Mouse (Mus musculus): Measurements from ENCODE around the gene Clint1. TPM values are rescaled to one million over a fixed set of nuclear protein-coding genes. Genes with fewer than 3 reads are reported as not detected.

Gene Clint1
- polyA plus RNA-seq, 1 experiment from 2014 or later: 102 TPM

GRCm38 (mm10) chr11:45835625-45836255, 16.1 kb upstream of the Clint1 start:
- H3K9me3 ChIP-seq (ENCODE audit: control insufficient read depth, low read length): no peaks in the 10 kb centered on the region
- no peak overlapping the region for H3K4me3 ChIP-seq (ENCODE audit: low read depth, low read length)
- DNase-seq (ENCODE audit: low spot score) (no peak), ATAC-seq (replicated peaks; ENCODE audit: low FRiP score) (no peak)
- H3K4me1 ChIP-seq (replicated peaks; ENCODE audit: control insufficient read depth, insufficient read depth, low read length): peaks cover 25% of the 10 kb centered on the region
- WGBS: 40% methylated on average over 4 of the region's 4 CpGs
- H3K27ac ChIP-seq (ENCODE audit: low read depth, low read length): no peak overlapping the region; the same call in 1 of the 2 replicates
- H3K9ac ChIP-seq (ENCODE audit: low read depth, low read length): no peak overlapping the region
- H3K4me2 ChIP-seq: no peak overlapping the region
- no peaks in the 10 kb centered on the region for H3K36me3 ChIP-seq (ENCODE audit: control insufficient read depth, insufficient read depth, low read length)
- H3K27me3 ChIP-seq (replicated peaks; ENCODE audit: control insufficient read depth, insufficient read depth, low read length): no peaks in the 10 kb centered on the region

DNA sequence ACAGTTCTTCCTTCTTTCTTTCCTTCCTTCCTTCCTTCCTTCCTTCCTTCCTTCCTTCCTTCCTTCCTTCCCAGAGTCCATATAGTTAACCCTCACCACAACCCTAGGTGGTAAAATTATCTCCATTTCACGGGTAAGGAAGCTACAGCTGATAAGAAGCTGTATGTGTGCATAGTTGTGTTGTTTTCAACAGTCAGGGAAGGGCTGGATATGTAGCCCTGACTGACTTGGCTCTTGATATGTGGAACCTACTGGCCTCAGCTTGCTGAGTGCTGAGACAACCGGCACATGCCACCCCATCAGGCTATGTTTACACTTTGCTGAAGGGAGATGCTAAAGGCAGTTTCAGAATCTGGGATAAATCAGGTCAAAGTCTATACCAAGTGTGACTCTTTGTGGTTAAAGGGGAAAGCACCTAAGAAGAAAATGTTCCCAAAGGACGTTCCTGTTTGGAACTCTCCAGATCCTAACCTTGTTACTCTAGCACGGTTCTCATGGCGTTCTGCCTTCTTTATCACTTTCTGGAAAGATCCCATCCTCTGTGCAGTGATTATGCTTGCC, 14.5 kb upstream of the Clint1 start:
- peak overlapping the region; percentile 32; the same call in 1 of the 2 replicates for H3K27ac ChIP-seq (ENCODE audit: low read depth, low read length)
- ATAC-seq (replicated peaks; ENCODE audit: low FRiP score): peak; percentile 56
- 65% methylated on average over 5 of the region's 5 CpGs for WGBS

GRCm38 (mm10) chr11:45838450-45838849, 13.4 kb upstream of the Clint1 start:
- H3K9ac ChIP-seq (ENCODE audit: low read depth, low read length): no peak overlapping the region
- H3K4me2 ChIP-seq: no peak overlapping the region
- no peak overlapping the region for H3K27ac ChIP-seq (ENCODE audit: low read depth, low read length)
- WGBS: 66% methylated on average over 3 of the region's 3 CpGs
- no peaks in the 10 kb centered on the region for H3K9me3 ChIP-seq (ENCODE audit: control insufficient read depth, low read length)
- ATAC-seq (replicated peaks; ENCODE audit: low FRiP score) (no peak), DNase-seq (ENCODE audit: low spot score) (no peak)
- H3K27me3 ChIP-seq (replicated peaks; ENCODE audit: control insufficient read depth, insufficient read depth, low read length): no peaks in the 10 kb centered on the region
- H3K4me1 ChIP-seq (replicated peaks; ENCODE audit: control insufficient read depth, insufficient read depth, low read length): peaks cover 25% of the 10 kb centered on the region
- H3K4me3 ChIP-seq (ENCODE audit: low read depth, low read length): no peak overlapping the region
- no peaks in the 10 kb centered on the region for H3K36me3 ChIP-seq (ENCODE audit: control insufficient read depth, insufficient read depth, low read length)

More for the DNA sequence above, 14.5 kb upstream of the Clint1 start:
- H3K36me3 ChIP-seq (ENCODE audit: control insufficient read depth, insufficient read depth, low read length): no peaks in the 10 kb centered on the region
- H3K27me3 ChIP-seq (replicated peaks; ENCODE audit: control insufficient read depth, insufficient read depth, low read length): no peaks in the 10 kb centered on the region
- peaks cover 25% of the 10 kb centered on the region for H3K4me1 ChIP-seq (replicated peaks; ENCODE audit: control insufficient read depth, insufficient read depth, low read length)
- H3K4me2 ChIP-seq: no peak overlapping the region
- no peaks in the 10 kb centered on the region for H3K9me3 ChIP-seq (ENCODE audit: control insufficient read depth, low read length)
- H3K9ac ChIP-seq (ENCODE audit: low read depth, low read length): no peak overlapping the region
- DNase-seq (ENCODE audit: low spot score): no peak
- no peak overlapping the region for H3K4me3 ChIP-seq (ENCODE audit: low read depth, low read length)

- DNase-seq (ENCODE audit: low spot score): no peak
- Histone ChIP-seq H3K9me3 (ENCODE audit: control insufficient read depth, low read length) (no peaks in the 10 kb centered on the region), H3K4me2 (no peak overlapping the region), H3K4me3 (ENCODE audit: low read depth, low read length) (no peak overlapping the region), H3K27me3 (replicated peaks; ENCODE audit: control insufficient read depth, insufficient read depth, low read length) (no peaks in the 10 kb centered on the region), H3K9ac (ENCODE audit: low read depth, low read length) (no peak overlapping the region), H3K4me1 (replicated peaks; ENCODE audit: control insufficient read depth, insufficient read depth, low read length) (peaks cover 22% of the 10 kb centered on the region), H3K36me3 (ENCODE audit: control insufficient read depth, insufficient read depth, low read length) (no peaks in the 10 kb centered on the region), H3K27ac (ENCODE audit: low read depth, low read length) (no peak overlapping the region)
- WGBS: 86% methylated on average over 3 of the region's 3 CpGs
- no peak for ATAC-seq (replicated peaks; ENCODE audit: low FRiP score)
Observed at GRCm38 (mm10) chr11:45840332-45840731, 11.5 kb upstream of the Clint1 start.

- Histone ChIP-seq H3K4me1 (replicated peaks; ENCODE audit: control insufficient read depth, insufficient read depth, low read length) (peaks cover 6% of the 10 kb centered on the region; the same call in 1 of the 2 replicates), H3K4me3 (ENCODE audit: low read depth, low read length) (no peak overlapping the region), H3K27me3 (replicated peaks; ENCODE audit: control insufficient read depth, insufficient read depth, low read length) (no peaks in the 10 kb centered on the region), H3K9me3 (ENCODE audit: control insufficient read depth, low read length) (no peaks in the 10 kb centered on the region), H3K27ac (ENCODE audit: low read depth, low read length) (no peak overlapping the region), H3K36me3 (ENCODE audit: control insufficient read depth, insufficient read depth, low read length) (no peaks in the 10 kb centered on the region), H3K9ac (ENCODE audit: low read depth, low read length) (no peak overlapping the region), H3K4me2 (no peak overlapping the region)
- ATAC-seq (replicated peaks; ENCODE audit: low FRiP score) (no peak), DNase-seq (ENCODE audit: low spot score) (no peak)
- WGBS: 63% methylated on average over 3 of the region's 3 CpGs
Observed at GRCm38 (mm10) chr11:45846008-45846407, 5.8 kb upstream of the Clint1 start.

GRCm38 (mm10) chr11:45847548-45847947, 4.3 kb upstream of the Clint1 start:
- Histone ChIP-seq H3K9ac (ENCODE audit: low read depth, low read length) (no peak overlapping the region), H3K27me3 (replicated peaks; ENCODE audit: control insufficient read depth, insufficient read depth, low read length) (no peaks in the 10 kb centered on the region), H3K4me2 (no peak overlapping the region), H3K4me3 (ENCODE audit: low read depth, low read length) (no peak overlapping the region), H3K4me1 (replicated peaks; ENCODE audit: control insufficient read depth, insufficient read depth, low read length) (peaks cover 6% of the 10 kb centered on the region; the same call in 1 of the 2 replicates), H3K27ac (ENCODE audit: low read depth, low read length) (no peak overlapping the region), H3K36me3 (ENCODE audit: control insufficient read depth, insufficient read depth, low read length) (no peaks in the 10 kb centered on the region), H3K9me3 (ENCODE audit: control insufficient read depth, low read length) (no peaks in the 10 kb centered on the region)
- WGBS: 69% methylated on average over 7 of the region's 7 CpGs
- ATAC-seq (replicated peaks; ENCODE audit: low FRiP score) (no peak), DNase-seq (ENCODE audit: low spot score) (no peak)

DNA sequence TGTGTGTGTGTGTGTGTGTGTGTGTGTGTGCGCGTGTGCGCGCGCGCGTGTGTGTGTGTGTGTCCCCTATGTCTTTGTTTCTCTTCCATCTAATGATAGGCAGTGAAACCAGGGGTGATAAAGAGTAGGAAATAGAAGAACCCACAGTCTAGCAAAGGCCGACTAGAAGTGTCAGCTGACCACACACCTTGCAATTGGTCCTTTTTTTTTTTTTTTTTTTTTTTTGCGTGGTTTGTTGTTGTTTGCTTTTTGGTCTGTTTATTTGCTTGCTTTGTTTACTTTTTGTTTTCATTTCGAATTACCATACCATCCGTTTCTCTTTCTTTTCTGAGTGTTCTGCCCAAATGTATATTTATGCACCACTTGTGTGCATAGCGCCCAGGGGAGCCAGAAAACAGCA, 3.6 kb upstream of the Clint1 start:
- no peak overlapping the region for H3K27ac ChIP-seq (ENCODE audit: low read depth, low read length)
- ATAC-seq (replicated peaks; ENCODE audit: low FRiP score) (no peak), DNase-seq (ENCODE audit: low spot score) (no peak)
- H3K9me3 ChIP-seq (ENCODE audit: control insufficient read depth, low read length): no peaks in the 10 kb centered on the region
- no peak overlapping the region for H3K9ac ChIP-seq (ENCODE audit: low read depth, low read length)
- WGBS: 82% methylated on average over 12 of the region's 12 CpGs
- H3K27me3 ChIP-seq (replicated peaks; ENCODE audit: control insufficient read depth, insufficient read depth, low read length): no peaks in the 10 kb centered on the region
- H3K36me3 ChIP-seq (ENCODE audit: control insufficient read depth, insufficient read depth, low read length): no peaks in the 10 kb centered on the region
- H3K4me2 ChIP-seq: no peak overlapping the region
- no peak overlapping the region for H3K4me3 ChIP-seq (ENCODE audit: low read depth, low read length)
- peaks cover 10% of the 10 kb centered on the region for H3K4me1 ChIP-seq (replicated peaks; ENCODE audit: control insufficient read depth, insufficient read depth, low read length)

DNA sequence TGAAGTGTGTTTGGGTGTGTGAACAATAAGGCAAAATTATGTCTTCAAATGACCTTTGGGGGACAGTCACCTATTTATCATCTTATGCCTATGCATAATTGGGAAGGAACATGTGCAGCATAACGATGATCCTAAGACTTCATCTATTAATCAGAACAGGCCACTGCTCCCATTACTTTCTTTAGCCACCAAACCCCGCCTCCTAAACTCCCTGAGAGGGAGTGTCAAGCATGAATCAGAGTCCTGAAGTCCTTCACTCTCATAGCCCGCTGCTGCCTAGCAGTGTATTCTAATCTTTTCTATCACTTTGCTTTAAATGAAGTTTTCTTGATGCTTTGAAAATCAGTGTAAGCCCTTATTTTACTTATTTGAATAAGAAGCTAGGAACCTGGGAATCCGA, 2.6 kb upstream of the Clint1 start:
- H3K4me3 ChIP-seq (ENCODE audit: low read depth, low read length): no peak overlapping the region
- H3K36me3 ChIP-seq (ENCODE audit: control insufficient read depth, insufficient read depth, low read length): peaks cover 3% of the 10 kb centered on the region
- no peak overlapping the region for H3K27ac ChIP-seq (ENCODE audit: low read depth, low read length)
- no peak for ATAC-seq (replicated peaks; ENCODE audit: low FRiP score)
- peaks cover 20% of the 10 kb centered on the region for H3K4me1 ChIP-seq (replicated peaks; ENCODE audit: control insufficient read depth, insufficient read depth, low read length)
- H3K4me2 ChIP-seq: no peak overlapping the region
- DNase-seq (ENCODE audit: low spot score): no peak
- no peaks in the 10 kb centered on the region for H3K27me3 ChIP-seq (replicated peaks; ENCODE audit: control insufficient read depth, insufficient read depth, low read length)
- 79% methylated on average over 4 of the region's 4 CpGs for WGBS
- H3K9ac ChIP-seq (ENCODE audit: low read depth, low read length): no peak overlapping the region
- no peaks in the 10 kb centered on the region for H3K9me3 ChIP-seq (ENCODE audit: control insufficient read depth, low read length)

DNA sequence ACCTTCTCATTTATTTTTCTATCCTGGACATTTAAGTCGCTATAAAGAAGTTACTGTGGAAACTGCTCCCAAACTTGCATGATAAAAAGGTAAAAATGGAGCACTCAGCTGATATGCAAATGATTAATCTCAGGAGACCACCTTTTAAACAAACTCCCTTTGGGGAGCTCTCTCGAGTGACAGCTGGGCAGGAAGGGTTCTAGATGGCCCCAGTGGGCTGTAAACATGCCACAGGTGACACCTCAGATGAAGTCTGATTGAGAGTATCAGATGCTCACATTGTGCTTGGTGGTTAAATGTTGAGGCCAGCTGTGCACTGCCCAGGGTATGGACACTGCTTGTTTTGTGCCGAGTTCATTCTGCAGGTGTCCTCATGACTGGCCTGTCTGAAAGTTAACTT, 2.0 kb upstream of the Clint1 start:
- peaks cover 7% of the 10 kb centered on the region for H3K36me3 ChIP-seq (ENCODE audit: control insufficient read depth, insufficient read depth, low read length)
- no peak for DNase-seq (ENCODE audit: low spot score)
- no peak overlapping the region for H3K9ac ChIP-seq (ENCODE audit: low read depth, low read length)
- H3K27me3 ChIP-seq (replicated peaks; ENCODE audit: control insufficient read depth, insufficient read depth, low read length): no peaks in the 10 kb centered on the region
- peaks cover 26% of the 10 kb centered on the region for H3K4me1 ChIP-seq (replicated peaks; ENCODE audit: control insufficient read depth, insufficient read depth, low read length)
- ATAC-seq (replicated peaks; ENCODE audit: low FRiP score): no peak
- WGBS: 40% methylated on average over 3 of the region's 3 CpGs
- no peak overlapping the region for H3K4me3 ChIP-seq (ENCODE audit: low read depth, low read length)
- no peak overlapping the region for H3K27ac ChIP-seq (ENCODE audit: low read depth, low read length)
- H3K4me2 ChIP-seq: no peak overlapping the region
- no peaks in the 10 kb centered on the region for H3K9me3 ChIP-seq (ENCODE audit: control insufficient read depth, low read length)

All from liver, embryonic 11.5 days (tissue).